Mouse (Mus musculus): ENCODE measurements around the gene Espnl. TPM values are rescaled to one million over a fixed set of nuclear protein-coding genes. Genes with fewer than 3 reads are reported as not detected.

The Espnl gene
- total RNA-seq (2021): under 1 TPM; 0.16 to 0.26 TPM
- long read RNA-seq, experiment 1: 0 reads
- long read RNA-seq, experiment 2: 0 reads

GRCm38 (mm10) chr1:91321760-91322438 is at the start of gene Espnl:
Espnl (plus strand) TSS chr1:91322075.
- DNase-seq (ENCODE audit: low spot score in 2 of 2): no peak

GRCm38 (mm10) chr1:91272260-91272659 is 49.6 kb upstream of the Espnl start:
- DNase-seq (ENCODE audit: low spot score in 2 of 2): no peak

DNA sequence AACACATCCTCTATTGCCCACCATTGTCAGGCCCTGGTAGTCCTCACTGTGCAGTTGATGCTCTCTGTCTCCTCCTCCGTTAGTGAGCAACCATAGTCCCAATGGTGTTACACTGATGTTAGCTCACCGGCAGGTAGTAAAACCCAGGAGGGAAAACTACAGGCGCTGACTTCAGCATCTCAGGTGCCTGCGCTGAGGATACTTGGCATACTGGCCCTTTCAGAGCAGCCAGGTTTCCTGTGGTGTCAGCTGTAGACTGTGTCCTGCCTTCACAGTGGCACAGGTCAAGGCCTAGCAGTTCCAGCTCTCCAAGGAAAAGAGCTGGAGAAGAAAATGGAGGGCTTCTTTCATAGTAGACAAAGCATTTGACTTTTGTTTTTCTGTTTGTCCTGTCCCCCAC is 45.3 kb upstream of the Espnl start:
- no peak for DNase-seq (ENCODE audit: low spot score in 2 of 2)

GRCm38 (mm10) chr1:91277480-91277879 is 44.4 kb upstream of the Espnl start:
- DNase-seq (ENCODE audit: low spot score in 2 of 2): no peak

GRCm38 (mm10) chr1:91278410-91279119 is 43.3 kb upstream of the Espnl start:
- no peak for DNase-seq (ENCODE audit: low spot score in 2 of 2)

GRCm38 (mm10) chr1:91279126-91279525 is 42.7 kb upstream of the Espnl start:
- DNase-seq (ENCODE audit: low spot score in 2 of 2): no peak

DNA sequence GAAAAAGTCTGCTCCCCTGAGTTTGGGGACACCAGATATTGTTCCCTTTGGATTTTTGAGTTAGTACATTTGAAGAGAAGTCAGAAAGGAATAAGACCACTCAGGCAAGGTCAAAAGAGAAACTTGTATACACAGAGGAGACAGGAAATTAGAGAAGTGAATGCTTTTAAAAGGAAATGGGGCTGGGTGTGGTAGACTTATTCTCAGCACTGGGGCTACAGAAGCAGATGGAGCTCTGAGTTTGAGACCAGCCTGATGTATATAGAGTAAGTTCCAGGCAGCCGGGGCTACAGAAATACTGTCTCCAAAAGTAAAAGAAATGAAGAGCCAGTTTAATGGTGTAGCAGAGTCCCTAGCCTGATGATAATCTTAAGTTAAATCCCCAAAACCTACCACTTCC is 39.3 kb upstream of the Espnl start:
- no peak for DNase-seq (ENCODE audit: low spot score in 2 of 2)

DNA sequence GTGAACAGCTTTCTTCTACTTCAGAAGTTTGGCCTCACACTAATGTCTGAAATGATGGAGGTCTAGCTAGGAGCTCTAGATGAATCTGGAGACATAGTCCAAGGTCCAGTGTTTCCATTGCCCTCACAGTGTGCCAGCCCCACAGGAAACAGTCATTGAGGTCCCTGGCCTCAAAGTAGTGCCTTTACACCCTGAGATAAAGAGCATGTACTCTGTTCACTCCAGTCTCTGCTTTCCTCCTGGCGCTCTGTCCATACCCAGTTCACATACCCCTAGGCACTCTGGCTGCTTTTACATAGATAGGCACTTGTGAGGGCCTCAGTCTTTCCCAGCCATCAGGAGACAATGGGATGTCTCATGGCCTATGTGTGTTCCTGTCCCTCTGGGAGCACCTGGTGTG is 32.5 kb upstream of the Espnl start:
- no peak for DNase-seq (ENCODE audit: low spot score in 2 of 2)

DNA sequence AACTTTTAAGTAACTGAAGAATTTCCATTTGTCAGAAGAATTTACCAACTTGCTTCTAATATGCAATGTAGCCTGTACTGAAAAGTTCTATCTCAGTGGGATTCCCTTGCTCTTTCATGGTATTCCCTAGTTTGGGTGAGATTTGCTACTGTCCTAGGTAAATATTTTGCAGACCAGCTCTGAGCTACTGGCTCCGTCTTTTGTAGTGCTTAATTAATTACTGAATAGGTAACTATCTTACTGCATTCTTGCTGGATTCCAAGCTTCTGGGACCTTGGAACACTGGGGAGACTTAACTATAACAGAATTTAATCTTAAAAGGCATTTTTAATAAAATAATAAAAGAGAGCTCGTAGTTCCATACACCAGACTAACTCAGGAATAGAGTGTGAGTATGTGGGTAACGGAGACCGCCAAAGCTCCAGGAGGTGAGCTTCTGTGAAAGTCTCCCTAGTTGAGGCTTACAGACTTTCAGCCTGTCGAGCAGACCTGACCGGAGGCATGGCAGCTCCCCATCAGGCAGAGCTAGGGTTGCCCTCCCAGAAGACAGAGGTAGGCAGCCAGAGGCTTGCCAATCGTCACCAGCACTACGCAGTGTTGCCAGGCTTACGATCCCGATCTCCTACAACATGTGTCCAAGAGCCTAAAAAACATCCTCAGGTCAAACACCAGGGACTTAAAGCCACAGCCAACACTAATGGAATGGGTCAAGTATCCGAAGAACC is 29.6 kb upstream of the Espnl start:
- DNase-seq (ENCODE audit: low spot score in 2 of 2): no peak

- no peak for DNase-seq (ENCODE audit: low spot score in 2 of 2)
Observed at GRCm38 (mm10) chr1:91295544-91295943, 26.3 kb upstream of the Espnl start.

GRCm38 (mm10) chr1:91297799-91298744 is 23.8 kb upstream of the Espnl start, which contains the start of gene Scly:
Scly (plus strand) TSS chr1:91298338.
- peak; percentile 90 to 96 for DNase-seq (ENCODE audit: low spot score in 2 of 2)

GRCm38 (mm10) chr1:91299026-91299706 is 22.7 kb upstream of the Espnl start:
- DNase-seq (ENCODE audit: low spot score in 2 of 2): no peak

DNA sequence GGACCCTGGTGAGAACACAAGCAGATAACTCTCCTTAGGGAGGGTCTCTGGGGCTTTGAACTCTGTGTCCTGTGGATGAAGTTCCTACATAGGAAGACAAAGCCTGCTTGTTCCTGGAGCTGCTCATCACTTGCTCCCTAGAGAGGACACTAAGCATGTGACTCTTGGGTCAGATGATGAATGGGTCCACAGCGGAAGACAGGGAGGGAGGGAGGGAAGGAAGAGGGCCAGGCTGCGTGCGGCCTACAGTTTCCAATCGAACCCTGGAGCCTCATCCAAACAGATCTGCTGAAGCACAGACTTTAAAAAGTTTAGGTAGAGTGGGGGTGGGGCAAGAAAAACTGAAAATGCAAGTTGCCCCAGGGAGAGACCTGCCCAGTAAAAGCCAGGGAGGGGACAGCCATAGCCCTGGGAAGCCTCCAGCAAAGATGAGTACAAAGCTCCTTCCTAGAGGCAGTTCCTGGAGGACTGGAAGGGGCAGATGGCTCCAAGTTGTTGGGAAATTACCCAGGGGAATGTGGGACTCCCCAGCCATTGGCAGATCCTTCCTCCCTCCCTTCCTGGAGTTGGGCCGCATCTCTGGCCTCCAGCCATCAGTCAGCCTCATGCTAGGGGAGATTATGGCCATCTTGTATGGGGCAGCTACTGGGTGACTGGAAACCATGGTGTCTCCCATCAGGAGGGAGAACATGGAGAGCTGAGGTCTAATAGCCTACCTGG is 22.0 kb upstream of the Espnl start:
- DNase-seq (ENCODE audit: low spot score in 2 of 2): no peak

- DNase-seq (ENCODE audit: low spot score in 2 of 2): no peak
Observed at GRCm38 (mm10) chr1:91301206-91301920, 20.5 kb upstream of the Espnl start.

GRCm38 (mm10) chr1:91302021-91302420 is 19.9 kb upstream of the Espnl start:
- DNase-seq (ENCODE audit: low spot score in 2 of 2): no peak

- no peak for DNase-seq (ENCODE audit: low spot score in 2 of 2)
Observed at GRCm38 (mm10) chr1:91304621-91305020, 17.3 kb upstream of the Espnl start.

DNA sequence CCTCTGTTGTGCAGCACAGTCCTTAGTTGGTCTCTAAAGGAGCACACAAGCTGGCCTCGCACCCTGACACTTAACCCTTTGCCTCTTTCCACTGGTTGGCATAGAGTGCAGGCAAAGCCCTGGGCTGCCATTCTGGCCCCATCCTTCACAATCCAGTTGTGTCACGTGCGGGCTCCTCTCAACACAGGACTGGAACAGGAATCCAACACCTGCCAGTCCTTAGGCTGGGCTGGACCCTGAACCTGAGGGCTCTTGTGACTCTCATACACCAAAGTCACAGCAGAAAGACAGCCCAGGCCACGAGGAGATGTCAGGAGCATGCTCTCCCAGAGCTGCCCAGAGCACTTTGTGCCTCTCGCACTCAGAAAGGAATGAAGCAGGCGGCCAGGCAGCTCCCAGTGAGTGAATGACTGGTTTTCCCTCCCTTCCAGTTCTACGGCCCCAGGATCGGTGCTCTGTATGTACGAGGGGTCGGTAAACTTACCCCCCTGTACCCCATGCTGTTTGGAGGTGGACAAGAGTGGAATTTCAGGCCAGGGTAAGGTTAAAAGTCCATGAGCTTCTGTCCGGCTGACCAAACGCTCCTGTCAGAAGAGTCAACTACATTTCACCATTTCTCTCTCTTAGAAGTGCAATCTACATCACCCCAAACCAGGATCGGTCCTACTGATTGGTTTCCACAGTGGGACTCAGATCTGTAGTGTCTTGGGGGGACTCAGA is 12.3 kb upstream of the Espnl start:
- DNase-seq (ENCODE audit: low spot score in 2 of 2): no peak

DNA sequence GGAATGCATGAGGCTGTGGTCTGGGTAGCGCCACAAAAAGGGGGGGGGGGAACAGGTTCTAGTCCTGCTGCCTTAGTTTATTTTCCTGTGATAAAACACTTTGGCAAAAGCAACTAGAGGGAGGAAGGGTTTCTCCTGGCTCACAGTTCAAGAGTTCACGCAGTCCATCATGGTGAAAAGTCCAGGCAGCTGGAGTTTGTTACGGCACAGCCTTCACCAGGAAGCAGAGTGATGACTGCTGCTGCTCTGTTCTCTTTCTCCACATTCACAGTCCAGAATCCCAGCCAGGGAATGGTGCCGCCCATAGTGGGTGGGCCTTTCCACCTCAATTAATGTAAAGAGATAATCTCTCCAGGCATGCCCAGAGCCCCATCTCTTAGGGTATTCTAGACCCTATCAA is 9.6 kb upstream of the Espnl start:
- DNase-seq (ENCODE audit: low spot score in 2 of 2): no peak

Measured in left cerebral cortex, adult 18-20 months (tissue).